Mouse (Mus musculus) CH12.LX (cell line): ENCODE data around the gene Cd34. TPM values are rescaled to one million over a fixed set of nuclear protein-coding genes. Genes with fewer than 3 reads are reported as not detected.

Experiments used
- DNase-seq: peaks from one replicate; pipeline ENCODE4 v3.0.0-alpha.2; 2013; ENCODE audit errors: extremely low read depth
- H3K27ac ChIP-seq: 2 replicates; pipeline ENCODE4 v1.5.1; 2012; ENCODE audit warnings: low read depth, mild to moderate bottlenecking, control low read depth, moderate library complexity; ENCODE audit not compliant: insufficient read depth
- H3K27me3 ChIP-seq: replicated peaks from 2 replicates; pipeline ENCODE3; 2012; ENCODE audit warnings: inconsistent platforms
- H3K36me3 ChIP-seq, 2 experiments: replicated peaks in 1 of 2; 2 replicates each; pipeline versions ENCODE3 to v1.6.1; 2012; ENCODE audit warnings: inconsistent platforms in 1 of 2, low read length in 1 of 2, mild to moderate bottlenecking in 1 of 2, mixed read lengths in 1 of 2, moderate library complexity in 1 of 2; ENCODE audit not compliant: control insufficient read depth in 1 of 2, insufficient read depth in 1 of 2
- H3K4me1 ChIP-seq, 2 experiments: 2 replicates each; pipeline ENCODE4 v1.6.1; 2012; ENCODE audit warnings: inconsistent platforms in 1 of 2, moderate library complexity in 1 of 2; ENCODE audit not compliant: insufficient read depth in 2 of 2, control insufficient read depth in 1 of 2
- H3K4me2 ChIP-seq: 2 replicates; pipeline ENCODE4 v1.6.1; 2012; ENCODE audit warnings: low read depth, mild to moderate bottlenecking, control low read depth; ENCODE audit not compliant: poor library complexity, insufficient read depth, severe bottlenecking
- H3K4me3 ChIP-seq, 3 experiments: fragments of 150-350 bp in 1 of 3; sonication (generic) in 1 of 3; replicated peaks in 1 of 3; 2 replicates each; pipeline versions ENCODE3 to v1.5.1; 2011 to 2012; ENCODE audit warnings: low read depth in 2 of 3, low read length in 2 of 3, mild to moderate bottlenecking in 2 of 3, moderate library complexity in 2 of 3, control low read depth in 1 of 3, improper control_type of control experiment in 1 of 3, inconsistent platforms in 1 of 3, mixed read lengths in 1 of 3; ENCODE audit not compliant: poor library complexity in 1 of 3
- H3K79me2 ChIP-seq: replicated peaks from 2 replicates; pipeline ENCODE4 v1.6.1; 2012; ENCODE audit warnings: mild to moderate bottlenecking, moderate library complexity; ENCODE audit not compliant: control insufficient read depth, poor library complexity, insufficient read depth, severe bottlenecking; ENCODE audit errors: extremely low read depth
- H3K9ac ChIP-seq: 2 replicates; pipeline ENCODE4 v1.6.1; 2012; ENCODE audit warnings: low read depth, mild to moderate bottlenecking, control low read depth, moderate library complexity; ENCODE audit not compliant: insufficient read depth
- H3K9me3 ChIP-seq: replicated peaks from 2 replicates; pipeline ENCODE3; 2012; ENCODE audit warnings: low read length, inconsistent platforms, mixed read lengths
- CHD1 ChIP-seq: IDR thresholded peaks from 2 replicates; pipeline ENCODE4 v1.6.1; 2012; ENCODE audit warnings: low read depth, low read length, improper control_type of control experiment, inconsistent platforms
- E2F4 ChIP-seq: IDR thresholded peaks from 2 replicates; pipeline ENCODE4 v1.6.1; 2011; ENCODE audit warnings: low read depth, low read length, improper control_type of control experiment; ENCODE audit not compliant: insufficient replicate concordance
- ELF1 ChIP-seq: IDR thresholded peaks from 2 replicates; pipeline ENCODE4 v1.6.1; 2014; ENCODE audit warnings: low read depth, mild to moderate bottlenecking, inconsistent platforms, low read length, improper control_type of control experiment
- ETS1 ChIP-seq: conservative IDR thresholded peaks from 2 replicates; pipeline ENCODE4 v1.6.1; 2012; ENCODE audit warnings: low read depth, mild to moderate bottlenecking, inconsistent platforms, low read length, improper control_type of control experiment, moderate library complexity
- GABPA ChIP-seq: IDR thresholded peaks from 2 replicates; pipeline ENCODE4 v1.6.1; 2012; ENCODE audit warnings: low read depth, low read length, improper control_type of control experiment, inconsistent platforms; ENCODE audit not compliant: insufficient replicate concordance
- IRF4 ChIP-seq: IDR thresholded peaks from 2 replicates; pipeline ENCODE4 v1.6.1; 2014; ENCODE audit warnings: low read depth, mild to moderate bottlenecking, inconsistent platforms, low read length, improper control_type of control experiment
- JUN ChIP-seq: IDR thresholded peaks from 2 replicates; pipeline ENCODE4 v1.6.1; 2011; ENCODE audit warnings: low read depth, mild to moderate bottlenecking, low read length, improper control_type of control experiment, moderate library complexity; ENCODE audit not compliant: insufficient read depth
- JUND ChIP-seq: conservative IDR thresholded peaks from 2 replicates; pipeline ENCODE4 v1.6.1; 2011; ENCODE audit warnings: low read depth, low read length, improper control_type of control experiment
- KAT2A ChIP-seq: IDR thresholded peaks from 2 replicates; pipeline ENCODE4 v1.6.1; 2012; ENCODE audit warnings: low read length, improper control_type of control experiment, inconsistent platforms; ENCODE audit not compliant: insufficient replicate concordance
- MAZ ChIP-seq: IDR thresholded peaks from 2 replicates; pipeline ENCODE4 v1.6.1; 2012; ENCODE audit warnings: low read depth, mild to moderate bottlenecking, inconsistent platforms, low read length, improper control_type of control experiment, moderate library complexity
- MEF2A ChIP-seq: IDR thresholded peaks from 2 replicates; pipeline ENCODE4 v1.6.1; 2014; ENCODE audit warnings: low read depth, mild to moderate bottlenecking, inconsistent platforms, low read length, improper control_type of control experiment, borderline replicate concordance
- NELFE ChIP-seq: IDR thresholded peaks from 2 replicates; pipeline ENCODE4 v1.6.1; 2011; ENCODE audit warnings: low read depth, low read length, improper control_type of control experiment
- NRF1 ChIP-seq: IDR thresholded peaks from 2 replicates; pipeline ENCODE4 v1.6.1; 2014; ENCODE audit warnings: low read depth, mild to moderate bottlenecking, inconsistent platforms, low read length, improper control_type of control experiment, moderate library complexity
- POLR2AphosphoS2 ChIP-seq: IDR thresholded peaks from 2 replicates; pipeline ENCODE4 v1.6.1; 2011; ENCODE audit warnings: low read depth, low read length, improper control_type of control experiment
- SIN3A ChIP-seq: IDR thresholded peaks from 2 replicates; pipeline ENCODE4 v1.6.1; 2012; ENCODE audit warnings: low read length, improper control_type of control experiment, inconsistent platforms
- TBP ChIP-seq: conservative IDR thresholded peaks from 2 replicates; pipeline ENCODE4 v1.6.1; 2011; ENCODE audit warnings: low read depth, low read length, improper control_type of control experiment
- TCF12 ChIP-seq: IDR thresholded peaks from 2 replicates; pipeline ENCODE4 v1.6.1; 2014; ENCODE audit warnings: low read depth, mild to moderate bottlenecking, inconsistent platforms, low read length, improper control_type of control experiment
- USF1 ChIP-seq: IDR thresholded peaks from 2 replicates; pipeline ENCODE4 v1.6.1; 2014; ENCODE audit warnings: low read depth, mild to moderate bottlenecking, inconsistent platforms, low read length, improper control_type of control experiment
- USF2 ChIP-seq: conservative IDR thresholded peaks from 2 replicates; pipeline ENCODE4 v1.6.1; 2011; ENCODE audit warnings: low read depth, low read length, improper control_type of control experiment
- ZC3H11A ChIP-seq: IDR thresholded peaks from 2 replicates; pipeline ENCODE4 v1.6.1; 2012; ENCODE audit warnings: low read depth, mild to moderate bottlenecking, inconsistent platforms, low read length, improper control_type of control experiment
- ZKSCAN1 ChIP-seq: IDR thresholded peaks from 2 replicates; pipeline ENCODE4 v1.6.1; 2012; ENCODE audit warnings: low read depth, inconsistent platforms, low read length, improper control_type of control experiment, borderline replicate concordance
- ZMIZ1 ChIP-seq: IDR thresholded peaks from 2 replicates; pipeline ENCODE4 v1.6.1; 2012; ENCODE audit warnings: low read depth, mild to moderate bottlenecking, inconsistent platforms, low read length, improper control_type of control experiment
- dilution Hi-C: fragments of 300-500 bp; cut with MboI; formaldehyde crosslinking; loops from 2 replicates; pipeline ENCODE4 v1.14.3; 2020; ENCODE audit warnings: low sequenced_read_pairs; ENCODE audit not compliant: extremely low pct_unique_long_range_greater_than_20kb, extremely low pct_ligation_motif_present
- in situ Hi-C: fragments of 300-500 bp; cut with MboI; formaldehyde crosslinking; loops from 3 replicates; pipeline ENCODE4 v1.14.3; 2019; ENCODE audit warnings: low sequenced_read_pairs, low pct_ligation_motif_present, low pct_unique_long_range_greater_than_20kb, mixed read lengths
- polyA plus RNA-seq: library from polyadenylated mRNA; unstranded; fragments of >175 nt; gene quantifications from 2 replicates; pipeline ENCODE4 v1.2.1, GENCODE M21; 2012; ENCODE audit warnings: low read depth; ENCODE audit not compliant: insufficient read length
- total RNA-seq, 2 experiments: library from RNA; depleted of rRNA; stranded (reverse); fragments of 300-350 nt in 1 of 2; fragments of >200 nt in 1 of 2; gene quantifications; 2 replicates each; pipeline ENCODE4 v1.2.3; 2012 to 2014

The Cd34 gene
- total and polyA plus RNA-seq, 3 experiments, result not detected

- dilution Hi-C loops, result no loop called here
- in situ Hi-C loops, result no loop called here
Observed at GRCm38 (mm10) chr1:194998396-194998795, 59.8 kb downstream of the Cd34 start.

GRCm38 (mm10) chr1:195003328-195003727, 64.7 kb downstream of the Cd34 start:
- Histone ChIP-seq H3K4me1 (peaks cover 0 to 9% of the 10 kb centered on the region in 2 experiments; a peak in 3 of 4 replicates), H3K36me3 (no peaks in the 10 kb centered on the region), H3K9ac (no peak overlapping the region), H3K27ac (no peak overlapping the region), H3K27me3 (no peaks in the 10 kb centered on the region), H3K4me2 (no peak overlapping the region), H3K79me2 (no peaks in the 10 kb centered on the region; the same call in 1 of the 2 replicates), H3K4me3 (no peak overlapping the region), H3K9me3 (no peaks in the 10 kb centered on the region)
- no peak for TF ChIP-seq JUND
- no peak for TF ChIP-seq ZMIZ1
- no peak for TF ChIP-seq ELF1
- TF ChIP-seq TBP, result no peak
- TF ChIP-seq IRF4, result no peak
- TF ChIP-seq SIN3A, result no peak
- TF ChIP-seq GABPA, result no peak
- no peak for TF ChIP-seq NELFE
- TF ChIP-seq TCF12, result no peak
- no peak for TF ChIP-seq ETS1
- no peak for TF ChIP-seq E2F4
- no peak for TF ChIP-seq CHD1
- no peak for TF ChIP-seq USF2
- no peak for TF ChIP-seq ZKSCAN1
- dilution Hi-C loops, result no loop called here
- no peak for DNase-seq
- in situ Hi-C loops, result no loop called here

More at GRCm38 (mm10) chr1:194998396-194998795, 59.8 kb downstream of the Cd34 start:
- DNase-seq, result no peak
- no peak overlapping the region for H3K9ac ChIP-seq
- H3K27me3 ChIP-seq, result no peaks in the 10 kb centered on the region
- H3K4me1 ChIP-seq, result peaks cover 8 to 23% of the 10 kb centered on the region in 2 experiments; a peak in 3 of 4 replicates
- no peaks in the 10 kb centered on the region; the same call in 1 of the 2 replicates for H3K79me2 ChIP-seq
- H3K9me3 ChIP-seq, result no peaks in the 10 kb centered on the region
- no peak overlapping the region for H3K27ac ChIP-seq
- TF ChIP-seq JUN (no peak), MAZ (no peak), NELFE (no peak), USF1 (no peak), SIN3A (no peak), POLR2AphosphoS2 (no peak), IRF4 (no peak), CHD1 (no peak), NRF1 (no peak), KAT2A (no peak), MEF2A (no peak), ZC3H11A (no peak), TCF12 (no peak)
- no peak overlapping the region for H3K4me2 ChIP-seq
- H3K4me3 ChIP-seq, result no peak overlapping the region
- H3K36me3 ChIP-seq, result no peaks in the 10 kb centered on the region
